Mouse (Mus musculus): Measurements from ENCODE around the gene Ap5m1. TPM values are rescaled to one million over a fixed set of nuclear protein-coding genes. Genes with fewer than 3 reads are reported as not detected.
"Not testable (repeated sequence)": the region's sequence is repeated elsewhere in the genome, so short reads cannot be mapped to it uniquely, and the experiment has no call there.

Ap5m1 gene
- total RNA-seq (2021) (10 to 100 TPM; 22.1 to 22.2 TPM), polyA plus RNA-seq (2012; rRNA removed) (3.8 and 5.2 TPM in 2 replicates)
- long read RNA-seq, full-length matches to known transcripts, result 2 of 7 reads
- long read RNA-seq, partial matches to known transcripts, result 0 of 7 reads
- long read RNA-seq, other reads (novel, unspliced or antisense), result 5 of 7 reads

DNA sequence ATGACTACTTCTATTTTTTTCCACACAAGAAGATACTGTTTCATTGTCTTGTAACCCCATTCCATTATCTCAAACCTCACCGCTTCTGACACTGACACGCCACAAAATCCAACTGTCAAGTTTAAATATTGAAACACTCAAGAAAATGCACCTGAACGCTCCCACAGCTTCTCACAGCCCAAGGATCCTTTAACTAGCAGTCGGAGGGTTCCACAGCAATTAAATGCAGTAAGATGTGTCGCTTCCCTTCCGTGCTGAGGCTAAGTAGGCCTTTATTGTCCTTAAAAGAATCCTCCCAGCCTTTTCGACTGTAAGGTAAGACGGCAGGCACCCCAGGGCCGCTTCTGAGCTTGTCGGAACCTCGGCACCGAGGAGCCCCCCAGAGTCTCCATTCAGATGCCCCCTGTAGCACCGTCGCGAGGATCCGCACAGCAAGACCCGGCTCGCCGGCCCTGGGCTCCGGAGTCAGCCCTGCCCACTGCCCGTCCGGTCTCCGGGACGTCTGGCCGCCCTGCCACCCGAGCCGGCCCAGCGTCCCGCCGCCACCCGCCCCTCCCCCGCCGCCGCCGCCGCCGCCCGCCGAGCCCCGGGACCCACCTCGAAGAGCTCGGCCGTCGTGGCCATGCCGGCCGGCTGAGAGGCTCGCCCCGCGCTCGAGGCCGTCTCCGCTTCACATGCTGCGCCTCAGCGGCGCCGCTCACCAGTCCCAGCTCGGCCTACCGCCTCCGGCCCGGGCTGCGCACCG, at the start of gene Ap5m1:
TSS of gene Ap5m1 (plus strand) at position 569 of the 745 bp plus-strand sequence.
- no peak for DNase-seq

DNA sequence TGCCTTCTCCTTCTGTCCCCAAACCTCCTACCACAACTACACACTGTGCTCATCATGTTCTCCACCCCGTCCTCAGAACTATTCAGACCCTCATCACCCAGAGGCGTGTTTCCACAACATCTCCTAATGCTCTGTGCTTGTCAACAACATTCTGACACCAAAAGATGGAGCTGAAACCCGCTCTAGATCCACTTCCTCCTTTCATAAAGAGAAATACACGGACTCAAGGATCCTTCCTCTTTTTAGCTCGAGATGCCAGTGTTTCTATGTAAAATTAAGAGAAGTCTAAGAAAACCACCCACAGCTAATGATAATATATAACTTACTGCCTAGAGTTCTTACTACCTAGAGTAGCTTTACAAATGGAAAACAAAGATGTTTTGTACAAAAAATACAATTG, 46.1 kb upstream of the Ap5m1 start:
- DNase-seq, result no peak

DNA sequence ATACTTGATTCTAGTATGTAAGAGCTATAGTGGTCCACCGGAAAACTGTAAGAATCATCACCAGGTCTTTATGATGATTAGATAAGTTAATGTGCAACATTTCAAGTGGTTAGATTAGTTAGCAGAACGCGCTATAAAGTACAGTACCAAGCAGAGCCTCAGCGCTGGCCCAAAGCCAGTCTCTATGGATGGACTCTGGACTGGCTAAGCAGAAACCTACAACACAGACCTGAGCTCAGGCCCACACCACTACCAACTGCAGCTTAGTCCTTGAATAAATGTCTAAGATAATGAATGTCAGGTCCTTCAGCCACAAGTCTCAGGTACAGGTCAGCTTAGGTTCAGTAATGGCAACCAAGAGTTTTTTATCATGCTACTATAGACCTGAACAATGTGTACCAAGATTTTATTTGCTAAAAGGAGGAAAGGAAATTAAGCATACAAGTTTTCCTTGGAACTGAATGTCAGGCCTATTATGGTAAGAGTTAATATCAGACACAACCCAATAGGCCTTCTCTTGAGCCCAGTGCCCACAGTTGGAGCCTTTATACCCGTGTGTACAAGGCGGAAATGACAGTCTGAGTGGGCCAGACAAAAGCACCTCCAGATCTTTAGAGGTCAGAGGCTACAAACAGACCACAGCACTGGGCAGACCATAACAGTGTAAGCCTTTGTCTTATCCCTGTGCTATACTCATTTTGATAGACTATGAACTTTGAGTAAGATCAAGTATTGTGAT, 38.7 kb upstream of the Ap5m1 start:
- no peak for DNase-seq

DNA sequence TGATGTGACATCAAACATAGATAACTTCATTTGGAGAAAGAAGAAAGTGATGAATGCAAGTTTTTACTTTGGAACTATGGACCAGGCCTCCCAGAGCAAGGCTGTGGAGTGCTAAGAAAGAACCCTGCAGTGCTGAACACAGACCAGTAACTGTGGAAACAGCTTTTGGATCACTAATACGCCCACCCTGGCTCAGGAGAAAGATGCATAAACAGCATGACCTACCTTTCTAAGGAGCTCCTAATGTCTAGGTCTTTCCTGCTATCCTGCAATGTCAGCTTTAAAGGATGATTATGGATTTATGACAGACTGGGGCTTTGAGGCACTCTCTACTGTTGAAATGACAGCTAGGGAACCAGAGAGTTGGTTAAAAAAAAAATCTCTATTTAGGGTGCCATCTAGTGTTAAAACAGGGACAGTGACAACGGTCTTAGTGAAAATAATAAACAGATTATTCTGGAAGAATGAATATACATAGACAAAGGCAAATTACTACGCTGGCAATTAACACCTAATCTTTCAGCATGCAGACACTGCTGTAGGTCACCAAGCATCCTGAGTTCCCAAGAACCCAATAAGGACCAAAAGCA, 38.0 kb upstream of the Ap5m1 start:
- DNase-seq, result no peak

DNA sequence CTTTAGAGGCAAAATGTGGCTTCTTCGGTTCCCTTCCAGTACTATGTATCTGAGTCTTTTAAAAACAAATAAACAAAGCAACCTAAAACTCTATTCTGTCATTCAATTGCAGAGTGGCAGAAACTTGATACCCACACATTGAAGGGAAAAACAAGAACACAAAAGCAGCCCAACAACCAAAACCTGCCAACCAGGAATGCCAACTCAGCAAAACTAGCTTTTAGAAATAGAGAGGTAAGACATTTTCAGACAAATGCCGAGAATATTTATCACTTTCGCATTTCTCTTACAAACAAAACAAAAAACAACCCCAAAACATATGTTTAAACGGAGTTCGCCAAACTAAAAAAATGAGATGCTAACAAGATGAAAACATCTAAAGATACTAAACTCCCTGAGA, 36.9 kb upstream of the Ap5m1 start:
- no peak for DNase-seq

DNA sequence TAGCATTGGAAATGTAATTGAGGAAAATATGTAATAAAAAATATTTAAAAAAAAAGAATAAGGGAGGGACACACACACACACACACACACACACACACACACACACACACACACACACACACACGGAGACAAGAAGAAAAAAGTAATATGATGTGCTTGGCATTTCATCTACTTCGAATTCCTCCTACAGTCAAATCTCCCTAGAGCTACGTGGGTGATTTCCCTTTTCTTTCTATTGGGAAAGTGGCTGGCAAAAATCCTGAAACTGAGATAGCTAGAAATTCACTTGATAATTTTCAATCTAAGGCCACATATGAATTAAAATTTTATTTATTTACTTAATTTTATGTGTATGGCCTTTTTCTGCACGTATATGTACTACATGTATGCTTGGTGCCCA, 20.3 kb upstream of the Ap5m1 start:
- DNase-seq, result no peak

DNA sequence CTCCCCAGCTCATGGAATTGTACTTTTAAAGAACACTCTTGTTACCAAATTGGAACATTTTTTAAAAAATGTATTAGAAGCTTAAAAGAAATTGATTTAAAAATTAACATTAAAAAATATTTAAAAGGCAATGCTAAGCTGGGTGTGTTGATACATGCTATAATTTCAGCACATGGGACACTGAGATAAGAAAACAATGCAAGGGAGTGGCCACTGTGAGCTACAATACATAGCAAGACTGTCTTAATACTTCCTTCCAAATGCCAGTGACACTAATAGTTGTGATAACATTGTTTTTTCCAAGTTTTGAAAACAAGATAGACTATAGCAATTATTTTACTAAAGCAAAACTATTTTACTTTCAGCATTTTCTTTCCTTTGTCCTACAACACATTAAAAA, 16.4 kb upstream of the Ap5m1 start:
- no peak for DNase-seq

DNA sequence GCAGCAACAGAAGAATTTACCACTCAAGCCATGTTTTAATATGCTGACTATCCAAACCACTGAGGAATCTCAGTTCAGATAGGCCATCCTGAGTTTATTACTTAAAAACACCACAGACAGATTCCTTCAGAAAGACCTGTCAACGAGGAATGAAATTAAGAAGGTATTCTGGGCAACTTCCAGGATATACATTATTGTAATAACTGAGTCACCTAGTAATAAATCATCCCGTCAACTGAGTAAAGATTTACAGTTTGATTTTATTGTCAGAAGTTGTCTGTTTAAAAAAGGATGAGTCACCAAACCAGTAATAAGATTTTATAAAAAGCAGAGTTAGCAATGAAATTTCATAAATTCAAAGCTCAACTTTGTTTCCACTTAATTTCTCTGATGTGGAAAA, 2.1 kb upstream of the Ap5m1 start:
- no peak for DNase-seq

DNA sequence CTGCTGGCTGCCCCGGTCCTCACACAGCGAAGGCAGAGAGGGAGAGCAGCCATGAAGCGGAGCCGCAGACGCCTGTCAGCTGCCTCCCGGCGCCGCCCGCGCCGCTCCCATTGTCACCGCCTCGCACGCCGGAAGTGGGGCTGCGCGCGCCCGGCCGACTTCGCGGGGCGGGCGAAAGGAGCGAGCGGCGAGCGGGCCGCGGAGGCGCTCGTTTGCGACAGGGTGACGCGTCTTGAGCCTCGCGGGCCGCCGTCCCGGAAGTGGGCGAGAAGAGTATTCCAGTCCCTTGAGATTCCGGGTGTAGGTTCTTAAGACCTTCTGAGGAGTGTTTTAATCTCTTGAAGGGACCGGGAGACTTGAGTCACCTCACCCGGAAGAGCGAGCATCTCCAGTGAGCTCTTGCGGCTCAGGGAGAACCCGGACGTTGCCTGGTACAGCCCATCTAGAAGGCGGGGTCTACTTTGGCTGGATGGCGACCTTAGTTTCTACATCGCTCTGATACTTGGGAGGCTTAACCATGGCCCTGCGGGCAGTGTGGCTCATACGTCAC, 452 bp downstream of the Ap5m1 start, which contains the start of gene Exoc5:
TSS of gene Exoc5 (minus strand) at position 380 of the 550 bp plus-strand sequence.
- peak; percentile 98 for DNase-seq

DNA sequence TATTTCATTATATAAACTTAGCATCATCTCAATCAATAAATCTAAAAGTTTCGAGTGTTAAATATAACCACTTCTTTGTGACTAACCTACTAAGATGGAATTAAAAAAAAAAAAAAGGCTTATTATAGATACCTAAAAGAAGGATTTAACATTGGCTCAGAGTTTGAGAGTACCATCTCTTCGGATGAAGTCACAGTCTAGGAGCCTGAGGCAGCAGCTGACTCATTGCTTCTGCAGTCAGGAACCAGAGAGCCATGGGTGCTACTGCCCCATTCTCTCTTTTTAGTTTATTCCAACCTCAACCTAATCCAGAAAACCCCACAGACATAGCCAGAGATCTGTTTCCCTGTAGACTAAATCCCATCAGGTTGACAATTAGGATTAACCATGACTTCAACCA, 6.9 kb downstream of the Ap5m1 start:
- no peak for DNase-seq

DNA sequence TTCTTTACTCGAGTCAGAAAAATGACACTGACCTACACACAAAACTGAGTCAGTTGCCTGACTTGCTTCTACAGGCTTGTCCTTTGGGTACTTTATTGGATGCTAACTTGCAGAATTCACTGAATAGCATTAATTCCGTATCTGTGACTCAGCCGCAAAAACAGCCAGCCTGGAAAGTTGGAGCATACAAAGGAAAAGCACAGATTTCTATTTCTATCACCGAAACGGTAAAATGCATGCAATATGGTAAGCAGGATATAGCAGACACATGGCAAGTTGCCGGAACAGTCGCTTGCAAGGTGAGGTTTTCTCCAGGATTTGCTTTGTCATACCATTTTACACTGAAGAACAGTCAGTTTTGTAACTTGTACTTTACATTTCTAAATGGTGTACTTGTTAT, 8.0 kb downstream of the Ap5m1 start:
- no peak for DNase-seq

DNA sequence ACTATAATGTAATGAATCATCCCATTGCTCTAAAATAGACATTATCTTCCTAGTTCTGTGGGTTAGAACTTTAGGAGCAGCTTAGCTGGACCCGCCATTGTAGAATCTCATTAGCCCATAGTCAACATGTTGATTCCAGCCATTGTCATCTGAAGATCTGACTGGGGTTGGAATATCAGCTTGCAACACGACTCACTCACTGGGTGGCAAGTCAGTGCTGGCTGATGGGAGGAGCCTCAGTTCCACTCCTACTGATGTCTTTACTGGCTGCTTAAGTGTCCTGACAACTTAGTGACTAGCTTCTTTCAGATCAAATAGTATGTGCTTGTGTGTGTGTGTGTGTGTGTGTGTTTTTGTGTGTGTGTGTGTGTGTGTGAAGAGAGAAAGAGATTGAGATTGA, 8.5 kb downstream of the Ap5m1 start:
- no peak for DNase-seq

DNA sequence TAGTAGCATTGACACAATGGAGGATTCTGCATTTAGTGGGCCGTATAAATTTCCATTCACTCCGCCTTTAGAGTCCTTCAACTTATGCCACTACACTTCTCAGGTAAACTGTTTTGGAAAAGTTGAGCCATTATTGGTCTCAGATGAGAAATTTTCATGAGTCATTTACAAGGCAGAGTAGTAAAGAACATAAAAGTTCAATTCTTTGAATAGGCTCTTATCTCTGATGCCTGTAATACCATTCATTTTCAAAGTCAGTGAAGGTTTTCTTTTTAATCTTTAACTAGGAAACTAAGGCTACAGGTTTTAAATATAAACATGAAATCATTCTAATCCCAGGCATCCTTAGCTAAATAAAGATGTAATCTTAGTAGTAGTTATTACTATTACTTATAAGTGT, 12.9 kb downstream of the Ap5m1 start:
- DNase-seq, result no peak

DNA sequence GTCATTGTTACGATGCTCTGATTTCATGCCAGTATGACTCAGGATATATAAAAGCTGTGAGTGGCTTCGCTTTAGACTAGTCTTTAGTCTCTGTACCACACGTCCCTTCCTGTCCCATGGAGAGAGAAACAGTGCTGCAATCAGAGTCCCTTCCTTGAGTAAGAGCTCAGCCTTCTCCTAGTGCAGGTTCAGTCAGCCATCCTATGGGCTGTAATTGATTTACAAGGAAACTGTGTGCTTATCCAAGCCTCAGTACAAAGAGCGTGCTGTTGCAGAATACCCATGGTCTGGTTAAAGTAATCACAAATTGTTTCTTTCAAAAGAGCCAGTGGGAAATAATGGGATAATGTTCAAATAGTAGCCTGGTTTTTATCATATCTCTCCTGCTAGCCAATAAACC, 20.6 kb downstream of the Ap5m1 start:
- peak; percentile 11 for DNase-seq

DNA sequence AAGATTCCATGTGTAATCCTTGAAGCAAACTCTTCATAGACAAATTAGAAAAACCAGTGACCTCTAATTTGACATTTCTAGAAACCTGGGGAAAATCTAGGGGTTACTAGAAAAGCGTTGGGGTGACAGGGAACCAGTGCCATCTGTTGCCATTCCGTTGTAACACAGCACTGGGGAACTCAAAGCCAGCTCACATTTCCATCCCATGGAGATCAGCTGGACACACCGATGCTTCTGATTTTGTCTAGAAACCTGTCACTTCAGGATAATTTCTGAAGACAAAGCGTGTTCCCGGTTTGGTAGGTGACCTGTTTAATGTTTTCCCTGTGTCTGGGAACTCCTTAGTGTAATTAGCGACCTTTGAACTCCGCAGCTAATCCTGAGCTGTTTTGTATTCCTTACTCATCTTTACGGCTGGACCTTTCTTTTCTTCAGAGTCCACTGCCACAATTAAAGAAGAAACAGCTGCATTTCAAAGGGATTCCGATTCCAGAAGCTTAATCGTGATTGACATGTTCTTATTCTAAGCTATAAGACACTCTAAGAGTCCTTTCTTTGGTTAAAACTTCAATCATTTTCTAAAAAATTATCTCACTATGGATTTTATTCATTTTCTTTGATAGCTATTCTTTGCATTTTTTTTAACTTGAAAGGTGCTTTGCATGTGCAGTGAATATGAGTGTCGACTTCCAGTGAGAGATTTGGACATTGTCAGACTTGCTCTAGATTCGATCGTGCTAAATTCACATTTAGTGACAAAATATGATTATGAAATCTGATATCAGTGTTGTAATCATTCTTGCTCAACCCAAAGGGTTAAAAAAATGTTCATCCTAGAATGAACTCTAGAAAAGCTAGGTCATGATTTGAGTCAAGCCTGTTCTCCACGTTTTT, 22.5 kb downstream of the Ap5m1 start:
- DNase-seq, result no peak

DNA sequence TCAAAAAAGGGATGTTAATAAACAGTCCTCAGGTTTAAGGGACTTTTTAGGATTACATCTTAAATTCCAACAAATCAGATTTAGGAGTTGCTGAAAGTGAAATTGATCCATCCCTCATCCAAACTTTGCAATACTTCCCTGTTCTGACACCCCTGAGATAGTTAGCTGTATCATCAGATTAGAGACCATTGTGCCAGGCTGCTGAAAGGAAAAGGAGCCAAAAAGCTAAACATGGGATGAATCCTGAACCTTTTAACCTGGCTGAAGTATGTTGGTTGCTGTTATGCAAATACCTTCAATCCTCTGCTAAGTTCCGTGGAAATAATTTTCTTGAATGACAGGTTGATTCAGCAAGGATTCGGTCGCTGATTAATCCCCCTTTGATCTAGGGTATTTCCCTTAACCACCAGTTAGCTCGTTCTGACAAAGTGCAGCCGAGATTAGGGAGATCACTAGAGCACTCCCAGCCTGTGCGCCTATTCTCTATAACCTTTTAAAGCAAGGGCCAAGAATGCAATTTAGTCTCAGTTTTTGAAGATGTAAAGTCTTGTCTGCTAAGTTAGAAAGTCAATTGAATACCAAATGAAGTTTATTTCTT, 23.7 kb downstream of the Ap5m1 start:
- no peak for DNase-seq

DNA sequence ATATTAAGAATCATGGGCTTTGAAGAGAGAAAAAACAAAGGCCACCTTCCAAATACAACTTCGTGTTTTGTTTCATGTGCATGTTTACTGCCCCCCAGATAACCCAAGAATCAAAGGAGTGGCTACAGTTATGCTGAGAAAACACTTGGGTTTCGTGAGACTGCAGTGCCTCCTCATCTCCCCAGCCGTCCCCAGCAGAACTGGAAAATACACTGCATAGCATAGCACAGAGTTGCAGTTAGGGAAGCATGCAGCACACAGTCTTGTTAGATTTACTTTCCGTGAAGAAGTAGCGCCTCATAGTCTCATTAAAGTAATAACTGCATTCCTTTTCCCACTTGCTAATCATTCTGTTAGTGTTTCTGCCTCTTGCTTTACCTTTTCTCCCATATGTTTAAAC, 24.2 kb downstream of the Ap5m1 start:
- DNase-seq, result no peak

DNA sequence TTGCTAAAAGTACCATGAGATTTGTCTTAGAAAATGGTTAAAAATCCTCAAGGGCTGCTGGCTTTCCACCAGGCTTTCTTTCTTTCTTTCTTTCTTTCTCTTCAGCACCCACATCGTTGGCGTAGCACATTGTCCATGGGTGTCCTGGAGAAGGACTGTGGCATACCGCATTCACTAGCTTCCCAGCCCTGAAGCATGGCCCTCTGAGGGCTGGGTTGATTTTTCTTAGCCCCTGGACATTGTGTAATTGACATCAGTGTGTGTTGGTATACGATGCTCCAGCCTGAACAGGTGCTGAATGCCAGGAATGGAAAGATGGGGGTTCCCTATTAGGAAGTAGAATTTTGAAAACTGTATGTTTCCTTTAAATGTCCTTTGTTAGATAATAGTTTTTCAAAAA, 25.4 kb downstream of the Ap5m1 start:
- no peak for DNase-seq

DNA sequence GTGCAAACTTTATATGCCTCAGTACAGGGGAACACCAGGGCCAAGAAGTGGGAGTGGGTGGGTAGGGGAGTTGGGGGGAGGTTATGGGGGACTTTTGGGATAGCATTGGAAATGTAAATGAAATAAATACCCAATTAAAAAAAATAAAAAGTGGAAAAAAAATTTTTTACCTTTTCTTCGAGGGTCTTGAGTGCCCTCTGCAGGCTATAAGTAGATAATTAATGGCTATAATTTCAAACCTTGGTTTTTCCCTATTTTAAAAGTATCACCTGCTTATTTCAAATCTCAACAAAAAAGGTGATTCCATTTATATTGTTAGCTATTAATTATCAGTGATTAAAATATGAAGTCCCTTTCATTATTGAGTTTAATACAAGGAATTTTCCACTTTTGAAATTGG, 25.9 kb downstream of the Ap5m1 start:
- DNase-seq, result not testable (repeated sequence)

DNA sequence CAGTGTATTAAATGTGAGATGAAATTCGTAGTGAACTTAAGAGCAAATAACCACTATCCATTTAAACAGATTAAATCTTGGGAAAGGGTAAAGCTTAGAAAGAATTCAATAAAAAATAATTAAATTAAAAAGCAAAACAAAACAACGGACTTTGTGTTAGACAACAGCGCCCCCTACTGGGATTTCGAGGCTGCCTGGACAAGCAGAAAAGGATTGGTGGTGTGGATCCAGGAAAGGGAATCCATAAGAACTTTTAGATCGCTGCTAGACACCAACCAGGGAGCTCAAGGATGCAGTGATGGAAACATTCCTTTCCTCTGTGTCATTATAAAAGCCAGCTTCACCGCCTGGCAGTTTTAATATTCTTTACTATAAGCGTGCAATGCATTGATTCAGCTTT, 52.5 kb downstream of the Ap5m1 start:
- peak; percentile 60 for DNase-seq

DNA sequence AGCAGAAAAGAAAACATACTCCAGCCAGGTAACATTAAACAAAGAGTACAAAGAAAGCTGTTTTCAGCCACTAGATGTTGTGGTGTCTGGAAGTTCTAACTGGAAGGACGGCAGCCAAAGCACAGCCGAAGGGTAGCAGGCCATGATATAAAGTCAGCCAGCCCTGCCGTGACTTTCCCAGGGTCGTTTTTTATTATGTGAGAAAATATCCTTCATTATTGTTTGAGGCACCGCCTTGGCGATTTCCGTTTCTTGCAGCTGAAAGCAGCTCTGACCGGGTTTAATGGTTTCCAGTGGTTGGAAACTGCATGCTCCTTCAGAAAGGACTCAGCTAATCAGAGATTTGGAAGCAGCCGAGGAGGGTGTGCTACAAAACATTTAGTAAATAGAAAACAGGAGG, 55.8 kb downstream of the Ap5m1 start:
- DNase-seq, result no peak

Data from adrenal gland, adult 2 months (tissue).